Mouse (Mus musculus) CH12.LX (cell line): Measurements from ENCODE around the gene Lrrc3c. TPM values are rescaled to one million over a fixed set of nuclear protein-coding genes. Genes with fewer than 3 reads are reported as not detected.

Source experiments
- DNase-seq: peaks from one replicate; pipeline ENCODE4 v3.0.0-alpha.2; 2013; ENCODE audit errors: extremely low read depth
- H3K27ac ChIP-seq: 2 replicates; pipeline ENCODE4 v1.5.1; 2012; ENCODE audit warnings: low read depth, mild to moderate bottlenecking, control low read depth, moderate library complexity; ENCODE audit not compliant: insufficient read depth
- H3K27me3 ChIP-seq: replicated peaks from 2 replicates; pipeline ENCODE3; 2012; ENCODE audit warnings: inconsistent platforms
- H3K36me3 ChIP-seq, 2 experiments: replicated peaks in 1 of 2; 2 replicates each; pipeline versions ENCODE3 to v1.6.1; 2012; ENCODE audit warnings: inconsistent platforms in 1 of 2, low read length in 1 of 2, mild to moderate bottlenecking in 1 of 2, mixed read lengths in 1 of 2, moderate library complexity in 1 of 2; ENCODE audit not compliant: control insufficient read depth in 1 of 2, insufficient read depth in 1 of 2
- H3K4me1 ChIP-seq, 2 experiments: 2 replicates each; pipeline ENCODE4 v1.6.1; 2012; ENCODE audit warnings: inconsistent platforms in 1 of 2, moderate library complexity in 1 of 2; ENCODE audit not compliant: insufficient read depth in 2 of 2, control insufficient read depth in 1 of 2
- H3K4me2 ChIP-seq: 2 replicates; pipeline ENCODE4 v1.6.1; 2012; ENCODE audit warnings: low read depth, mild to moderate bottlenecking, control low read depth; ENCODE audit not compliant: poor library complexity, insufficient read depth, severe bottlenecking
- H3K4me3 ChIP-seq, 3 experiments: fragments of 150-350 bp in 1 of 3; sonication (generic) in 1 of 3; replicated peaks in 1 of 3; 2 replicates each; pipeline versions ENCODE3 to v1.5.1; 2011 to 2012; ENCODE audit warnings: low read depth in 2 of 3, low read length in 2 of 3, mild to moderate bottlenecking in 2 of 3, moderate library complexity in 2 of 3, control low read depth in 1 of 3, improper control_type of control experiment in 1 of 3, inconsistent platforms in 1 of 3, mixed read lengths in 1 of 3; ENCODE audit not compliant: poor library complexity in 1 of 3
- H3K79me2 ChIP-seq: replicated peaks from 2 replicates; pipeline ENCODE4 v1.6.1; 2012; ENCODE audit warnings: mild to moderate bottlenecking, moderate library complexity; ENCODE audit not compliant: control insufficient read depth, poor library complexity, insufficient read depth, severe bottlenecking; ENCODE audit errors: extremely low read depth
- H3K9ac ChIP-seq: 2 replicates; pipeline ENCODE4 v1.6.1; 2012; ENCODE audit warnings: low read depth, mild to moderate bottlenecking, control low read depth, moderate library complexity; ENCODE audit not compliant: insufficient read depth
- H3K9me3 ChIP-seq: replicated peaks from 2 replicates; pipeline ENCODE3; 2012; ENCODE audit warnings: low read length, inconsistent platforms, mixed read lengths
- BHLHE40 ChIP-seq: IDR thresholded peaks from 2 replicates; pipeline ENCODE4 v1.6.1; 2011; ENCODE audit warnings: mild to moderate bottlenecking, low read depth, low read length, improper control_type of control experiment
- ELF1 ChIP-seq: IDR thresholded peaks from 2 replicates; pipeline ENCODE4 v1.6.1; 2014; ENCODE audit warnings: low read depth, mild to moderate bottlenecking, inconsistent platforms, low read length, improper control_type of control experiment
- JUN ChIP-seq: IDR thresholded peaks from 2 replicates; pipeline ENCODE4 v1.6.1; 2011; ENCODE audit warnings: low read depth, mild to moderate bottlenecking, low read length, improper control_type of control experiment, moderate library complexity; ENCODE audit not compliant: insufficient read depth
- POLR2AphosphoS2 ChIP-seq: IDR thresholded peaks from 2 replicates; pipeline ENCODE4 v1.6.1; 2011; ENCODE audit warnings: low read depth, low read length, improper control_type of control experiment
- SIN3A ChIP-seq: IDR thresholded peaks from 2 replicates; pipeline ENCODE4 v1.6.1; 2012; ENCODE audit warnings: low read length, improper control_type of control experiment, inconsistent platforms
- SMC3 ChIP-seq: IDR thresholded peaks from 2 replicates; pipeline ENCODE4 v1.6.1; 2011; ENCODE audit warnings: low read depth, low read length, improper control_type of control experiment
- ZC3H11A ChIP-seq: IDR thresholded peaks from 2 replicates; pipeline ENCODE4 v1.6.1; 2012; ENCODE audit warnings: low read depth, mild to moderate bottlenecking, inconsistent platforms, low read length, improper control_type of control experiment
- ZNF384 ChIP-seq: IDR thresholded peaks from 2 replicates; pipeline ENCODE4 v1.6.1; 2012; ENCODE audit warnings: low read depth, low read length, improper control_type of control experiment, inconsistent platforms
- dilution Hi-C: fragments of 300-500 bp; cut with MboI; formaldehyde crosslinking; loops from 2 replicates; pipeline ENCODE4 v1.14.3; 2020; ENCODE audit warnings: low sequenced_read_pairs; ENCODE audit not compliant: extremely low pct_unique_long_range_greater_than_20kb, extremely low pct_ligation_motif_present
- in situ Hi-C: fragments of 300-500 bp; cut with MboI; formaldehyde crosslinking; loops from 3 replicates; pipeline ENCODE4 v1.14.3; 2019; ENCODE audit warnings: low sequenced_read_pairs, low pct_ligation_motif_present, low pct_unique_long_range_greater_than_20kb, mixed read lengths
- polyA plus RNA-seq: library from polyadenylated mRNA; unstranded; fragments of >175 nt; gene quantifications from 2 replicates; pipeline ENCODE4 v1.2.1, GENCODE M21; 2012; ENCODE audit warnings: low read depth; ENCODE audit not compliant: insufficient read length
- total RNA-seq, 2 experiments: library from RNA; depleted of rRNA; stranded (reverse); fragments of 300-350 nt in 1 of 2; fragments of >200 nt in 1 of 2; gene quantifications; 2 replicates each; pipeline ENCODE4 v1.2.3; 2012 to 2014

Lrrc3c gene
- total and polyA plus RNA-seq, 3 experiments: not detected

DNA sequence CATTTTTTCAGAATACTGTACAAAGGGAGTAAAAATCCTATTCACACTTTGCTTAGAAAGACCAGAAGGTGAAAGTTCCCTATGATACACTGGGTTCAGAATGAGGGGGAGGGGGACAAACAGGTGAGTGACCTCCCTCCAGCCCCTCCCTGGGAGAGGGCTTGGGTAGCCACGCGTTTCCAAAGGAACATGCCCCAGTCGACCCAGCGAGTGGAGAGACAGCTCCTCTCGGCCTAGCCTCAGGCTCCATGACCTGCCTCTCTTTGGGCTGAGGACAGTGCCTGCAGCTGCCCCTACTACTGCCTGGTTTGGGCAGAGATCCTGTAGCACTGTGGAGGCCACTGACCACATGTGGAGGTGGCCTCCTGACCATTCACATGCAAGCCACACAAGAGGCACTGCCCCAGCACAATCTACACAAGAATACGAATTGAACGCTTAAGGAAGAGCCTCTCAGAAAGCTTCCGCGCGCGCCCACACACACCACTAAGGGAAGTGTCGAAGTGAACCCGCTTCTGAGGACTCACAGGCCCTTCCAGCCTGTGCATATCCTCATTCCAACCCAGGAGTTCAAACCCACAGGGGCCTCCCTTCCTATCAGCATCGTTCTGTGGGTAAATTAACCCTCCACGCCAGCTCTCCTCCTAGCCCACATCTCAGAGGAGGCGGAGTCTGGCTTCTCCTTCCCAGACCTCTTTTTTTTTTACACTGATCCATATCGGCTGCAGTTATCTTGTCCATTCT, 16.6 kb upstream of the Lrrc3c start:
- peaks cover 16 to 23% of the 10 kb centered on the region in 2 experiments for H3K4me1 ChIP-seq
- TF ChIP-seq POLR2AphosphoS2 (no peak), ZNF384 (no peak)
- no peak overlapping the region for H3K27ac ChIP-seq
- dilution Hi-C loops (no loop called here), in situ Hi-C loops (no loop called here)
- H3K4me2 ChIP-seq: no peak overlapping the region
- H3K36me3 ChIP-seq: peaks cover 35 to 58% of the 10 kb centered on the region in 2 experiments
- no peak for DNase-seq
- H3K9ac ChIP-seq: no peak overlapping the region
- no peak overlapping the region for H3K4me3 ChIP-seq
- peaks cover 14% of the 10 kb centered on the region for H3K79me2 ChIP-seq
- peaks cover 2% of the 10 kb centered on the region for H3K9me3 ChIP-seq
- no peaks in the 10 kb centered on the region for H3K27me3 ChIP-seq

DNA sequence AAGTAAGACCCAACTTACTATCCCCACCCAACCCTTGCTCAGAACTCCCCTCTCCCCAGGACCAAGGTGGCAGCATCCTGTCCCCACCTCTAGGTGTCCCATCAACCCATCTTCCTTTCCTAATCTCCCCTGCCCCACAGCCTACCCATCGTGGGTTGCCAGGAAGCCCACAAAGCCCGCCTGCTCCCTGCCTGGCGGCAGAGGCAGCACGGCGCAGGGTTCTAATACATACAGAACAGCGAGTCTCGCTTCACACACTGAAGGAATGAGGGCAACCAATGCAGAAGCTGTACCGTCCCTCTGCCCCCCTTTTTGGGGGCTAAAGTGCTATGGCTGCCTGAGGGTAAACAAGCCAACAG, 16.1 kb upstream of the Lrrc3c start:
- in situ Hi-C loops: no loop called here

DNA sequence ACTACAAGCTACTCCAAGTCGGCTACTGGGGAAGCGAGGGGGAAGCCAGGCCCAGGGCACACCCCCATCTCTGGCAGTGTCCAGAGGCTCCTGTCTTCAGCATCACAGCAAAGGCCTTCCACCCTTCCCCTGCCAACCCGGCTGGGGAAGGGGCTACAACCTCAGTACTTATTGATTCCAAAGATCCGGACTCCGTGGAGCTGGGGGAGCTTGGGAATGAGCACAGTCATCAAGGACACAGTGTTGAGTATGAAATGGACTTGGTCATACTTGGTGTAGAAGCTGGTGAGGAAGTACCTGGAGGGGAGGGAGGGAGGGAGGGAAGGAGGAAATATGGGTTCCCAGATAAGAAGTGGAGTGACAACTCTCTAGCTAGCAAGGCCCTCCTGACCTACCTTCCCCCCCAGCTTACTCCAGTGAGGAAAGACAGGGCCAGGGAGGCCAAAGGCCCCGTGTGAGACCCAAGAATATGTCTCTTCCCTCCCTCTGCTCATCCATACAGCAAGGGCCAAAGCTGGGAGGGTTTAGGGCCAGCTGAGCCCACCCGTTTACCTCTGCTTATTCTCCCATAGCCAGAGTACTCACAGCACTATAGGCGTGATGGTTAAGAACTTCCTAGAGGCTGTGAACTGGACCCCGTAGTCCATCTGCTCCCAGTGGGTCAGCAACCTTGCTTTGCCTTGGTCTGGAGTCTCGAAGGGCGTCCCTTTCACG, 15.4 kb upstream of the Lrrc3c start:
- Histone ChIP-seq H3K4me3 (no peak overlapping the region), H3K9ac (no peak overlapping the region)

More for the DNA sequence above, 16.1 kb upstream of the Lrrc3c start:
- Histone ChIP-seq H3K79me2 (peaks cover 17% of the 10 kb centered on the region), H3K36me3 (peaks cover 35 to 58% of the 10 kb centered on the region in 2 experiments), H3K4me3 (no peak overlapping the region), H3K27ac (no peak overlapping the region), H3K9ac (no peak overlapping the region), H3K4me2 (no peak overlapping the region), H3K27me3 (no peaks in the 10 kb centered on the region), H3K9me3 (peaks cover 2% of the 10 kb centered on the region), H3K4me1 (peaks cover 16 to 23% of the 10 kb centered on the region in 2 experiments)
- no peak for DNase-seq
- dilution Hi-C loops: no loop called here
- TF ChIP-seq ZC3H11A: no peak
- no peak for TF ChIP-seq SMC3
- TF ChIP-seq JUN: no peak
- TF ChIP-seq SIN3A: no peak

More for the DNA sequence above, 15.4 kb upstream of the Lrrc3c start:
- peaks cover 35 to 56% of the 10 kb centered on the region in 2 experiments for H3K36me3 ChIP-seq
- H3K27me3 ChIP-seq: no peaks in the 10 kb centered on the region
- in situ Hi-C loops (no loop called here), dilution Hi-C loops (no loop called here)
- no peak overlapping the region for H3K27ac ChIP-seq
- no peak overlapping the region for H3K4me2 ChIP-seq
- peaks cover 17% of the 10 kb centered on the region for H3K79me2 ChIP-seq
- no peak for DNase-seq
- no peak for TF ChIP-seq BHLHE40
- TF ChIP-seq ELF1: no peak
- H3K9me3 ChIP-seq: peaks cover 1% of the 10 kb centered on the region
- peaks cover 16 to 26% of the 10 kb centered on the region in 2 experiments for H3K4me1 ChIP-seq
